ENCODE assay signal across 26 mouse cellular contexts in the genomic region with DNA sequence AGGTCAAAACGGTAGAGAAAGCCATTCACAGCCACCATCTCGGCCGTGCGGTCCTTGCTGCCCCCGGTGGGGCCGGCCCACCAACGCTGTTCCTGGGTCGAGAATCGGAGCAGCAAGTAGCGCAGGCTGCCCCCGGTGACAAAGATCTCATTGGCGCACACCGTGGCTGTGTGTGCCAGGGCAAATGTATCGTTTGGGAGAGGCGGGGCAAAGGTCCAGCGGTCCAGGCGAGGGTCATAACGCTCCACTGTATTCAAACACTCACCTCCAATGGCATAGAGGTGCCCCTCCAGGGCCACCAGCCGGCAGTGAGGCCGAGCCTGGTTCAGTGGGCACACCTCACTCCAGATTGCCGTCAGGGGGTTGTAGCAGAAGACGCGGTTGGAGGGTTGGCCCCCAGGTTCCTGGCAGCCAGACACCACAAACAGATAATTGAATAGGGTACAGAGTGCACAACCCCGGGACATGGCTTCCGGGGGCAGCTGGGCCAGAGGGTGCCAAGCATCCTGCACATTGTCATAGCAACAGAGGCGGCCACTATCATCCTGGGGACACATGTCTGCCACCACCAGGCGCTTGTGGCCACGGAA. TPM values are rescaled to one million over a fixed set of nuclear protein-coding genes. Genes with fewer than 3 reads are reported as not detected.
DNase-seq lines count a peak whose midpoint lies in the region; ATAC-seq and TF ChIP-seq lines count a peak whose summit lies in the region.
"Had no signal": no experiment of that assay in that cellular context is flagged by ENCODE, and none has a peak within 500 bp of the region (broad histone marks: within the 10 kb centered on the region; RNA-seq: fewer than 3 reads in every experiment).

No protein-coding gene starts in this region.

- TF ChIP-seq CTCF in G1E (IDR thresholded peaks at IDR 0.05; ENCODE audit: low read depth, low read length), result no peak

- peak; percentile 64 for DNase-seq in kidney, adult 11 months
- DNase-seq in kidney, postnatal 4 days, result no peak
- no peak for DNase-seq in G1E (ENCODE audit: low spot score)
- peak; percentile 69 to 73 for DNase-seq in kidney, postnatal 36 days
- no peak for DNase-seq in heart, adult 8-10 months (ENCODE audit: low spot score)
- DNase-seq in spleen, adult 18-20 months, result no peak
- DNase-seq: adrenal gland, adult 8-10 months; cerebellum, adult 9-11 months; embryo, embryonic 11 days; gastrocnemius, adult 2 months; layer of hippocampus, adult 9-11 months; liver, embryonic 13.5 days; right cerebral cortex, adult 18-20 months; thymus, postnatal 14 days had no signal

- WGBS in kidney, embryonic 14.5 days, result 91% methylated on average over 28 of the region's 28 CpGs

- H3K4me1 ChIP-seq in G1E (ENCODE audit: insufficient read depth, low read depth, low read length), result no peaks in the 10 kb centered on the region
- peaks cover 16% of the 10 kb centered on the region; the same call in 1 of the 2 replicates for H3K4me1 ChIP-seq in kidney, embryonic 14.5 days (ENCODE audit: control insufficient read depth, insufficient read depth, low read length)
- H3K4me1 ChIP-seq: liver, embryonic 13.5 days had no signal

- H3K9ac ChIP-seq in kidney, embryonic 14.5 days (ENCODE audit: low read depth, low read length), result no peak overlapping the region
- H3K9ac ChIP-seq: embryonic facial prominence, embryonic 15.5 days; heart, embryonic 13.5 days; hindbrain, embryonic 15.5 days; intestine, embryonic 15.5 days; liver, embryonic 13.5 days; lung, embryonic 15.5 days; neural tube, embryonic 12.5 days had no signal

- H3K27me3 ChIP-seq in G1E (ENCODE audit: insufficient read depth, low read length), result no peaks in the 10 kb centered on the region
- H3K27me3 ChIP-seq in kidney, embryonic 14.5 days (ENCODE audit: control insufficient read depth, insufficient read depth, low read length), result no peaks in the 10 kb centered on the region
- H3K27me3 ChIP-seq: CH12.LX; embryonic facial prominence, embryonic 15.5 days; hindbrain, embryonic 15.5 days; intestine, embryonic 15.5 days; liver, embryonic 13.5 days; lung, embryonic 15.5 days; neural tube, embryonic 12.5 days had no signal

- no peaks in the 10 kb centered on the region for H3K36me3 ChIP-seq in G1E (replicated peaks)
- H3K36me3 ChIP-seq in kidney, embryonic 14.5 days (ENCODE audit: control insufficient read depth, insufficient read depth, low read length), result no peaks in the 10 kb centered on the region
- H3K36me3 ChIP-seq: embryonic facial prominence, embryonic 15.5 days; forebrain, embryonic 10.5 days; heart, embryonic 13.5 days; hindbrain, embryonic 15.5 days; intestine, embryonic 15.5 days; liver, embryonic 13.5 days; lung, embryonic 15.5 days; neural tube, embryonic 12.5 days had no signal

- H3K4me2 ChIP-seq in kidney, embryonic 14.5 days (replicated peaks; ENCODE audit: low read depth, low read length), result peak overlapping the region; percentile 34
- H3K4me2 ChIP-seq: embryonic facial prominence, embryonic 15.5 days; heart, embryonic 13.5 days; hindbrain, embryonic 15.5 days; intestine, embryonic 15.5 days; lung, embryonic 15.5 days; midbrain, embryonic 11.5 days; neural tube, embryonic 12.5 days had no signal

- H3K27ac ChIP-seq in kidney, embryonic 14.5 days (ENCODE audit: low read depth, low read length), result no peak overlapping the region
- H3K27ac ChIP-seq: embryonic facial prominence, embryonic 15.5 days; gastrocnemius, adult 2 months; heart, embryonic 13.5 days; hindbrain, embryonic 15.5 days; intestine, embryonic 15.5 days; liver, embryonic 13.5 days; lung, embryonic 15.5 days; macrophage; neural tube, embryonic 12.5 days had no signal

- no peak for ATAC-seq in G1E (ENCODE audit: extremely low read depth, insufficient number of reproducible peaks, low FRiP score, poor library complexity, severe bottlenecking)
- no peak for ATAC-seq in kidney, embryonic 14.5 days (ENCODE audit: low FRiP score, low TSS enrichment)
- ATAC-seq: intestine, embryonic 15.5 days had no signal

- peak overlapping the region; percentile 28; the same call in 1 of the 2 replicates for H3K4me3 ChIP-seq in G1E (ENCODE audit: low read depth, low read length)
- peak overlapping the region; percentile 9; the same call in 1 of the 2 replicates for H3K4me3 ChIP-seq in kidney, embryonic 14.5 days (ENCODE audit: low read length)
- H3K4me3 ChIP-seq: embryonic facial prominence, embryonic 15.5 days; forebrain, embryonic 10.5 days; gastrocnemius, adult 2 months; heart, embryonic 13.5 days; hindbrain, embryonic 15.5 days; intestine, embryonic 15.5 days; liver, embryonic 13.5 days; lung, embryonic 15.5 days; neural tube, embryonic 12.5 days had no signal

- peaks cover 85% of the 10 kb centered on the region for H3K9me3 ChIP-seq in G1E (replicated peaks)
- no peaks in the 10 kb centered on the region for H3K9me3 ChIP-seq in kidney, embryonic 14.5 days (ENCODE audit: control insufficient read depth, low read length)
- H3K9me3 ChIP-seq: embryonic facial prominence, embryonic 15.5 days; heart, embryonic 13.5 days; hindbrain, embryonic 15.5 days; intestine, embryonic 15.5 days; liver, embryonic 13.5 days; lung, embryonic 15.5 days; neural tube, embryonic 12.5 days had no signal

RNA-seq across cellular contexts. Expression of gene Klhdc7a, which starts 2.1 kb away (rescaled TPM):
- not detected in 2 replicates for total RNA-seq in G1E (2014; fragmentation: Nextera tagmentation)
- under 0.01 and 0.11 TPM in 2 replicates for total RNA-seq in G1E (2017)
- not detected in 2 replicates for polyA plus RNA-seq in G1E (2012)
- 2.0 and 4.1 TPM in 2 replicates for polyA plus RNA-seq in kidney, embryonic 14.5 days (2014; fragmentation: Nextera tagmentation; extraction: Ambion mirVana)
- total RNA-seq in heart, adult 8-10 months (2022), result 1 to 10 TPM in 3 of 4 experiments, under 1 TPM in 1; 0.65 to 3.3 (median 1.8) TPM
- total RNA-seq: CH12.LX; monocyte, adult 5-6 weeks had no signal
- polyA plus RNA-seq: macrophage; neural tube, embryonic 12.5 days had no signal

Comparison
In these comparisons a context has a peak if more than half of its experiments do, and no peak if none do; other contexts are left out.
1. DNase-seq: peak in kidney, adult 11 months (single experiment) and kidney, postnatal 36 days (2 of 2); none in kidney, postnatal 4 days (0 of 2), G1E (single experiment), heart, adult 8-10 months (single experiment) and spleen, adult 18-20 months (0 of 2).